Mouse (Mus musculus) urinary bladder, postnatal 4 days (tissue): ENCODE data around the gene Isca1.
"Not testable (repeated sequence)": the region's sequence is repeated elsewhere in the genome, so short reads cannot be mapped to it uniquely, and the experiment has no call there.

Source experiments
- DNase-seq, 2 experiments: peaks; one replicate each; pipeline ENCODE4 v3.0.0; 2021 to 2022; ENCODE audit warnings: low spot score in 2 of 2

Isca1 gene

GRCm38 (mm10) chr13:59769296-59770163 is at the start of gene Isca1:
Gene Isca1, minus strand, starts transcription at chr13:59769810.
- DNase-seq, result peak; percentile 99

- no peak for DNase-seq
Observed at GRCm38 (mm10) chr13:59817352-59817751, 47.7 kb upstream of the Isca1 start.

- DNase-seq, result no peak
Observed at GRCm38 (mm10) chr13:59814109-59814591, 44.5 kb upstream of the Isca1 start.

- no peak for DNase-seq
Observed at GRCm38 (mm10) chr13:59811581-59811980, 42.0 kb upstream of the Isca1 start.

GRCm38 (mm10) chr13:59801000-59801399 is 31.4 kb upstream of the Isca1 start:
- no peak for DNase-seq

GRCm38 (mm10) chr13:59800077-59800476 is 30.5 kb upstream of the Isca1 start:
- no peak for DNase-seq

- DNase-seq, result no peak
Observed at GRCm38 (mm10) chr13:59798306-59798705, 28.7 kb upstream of the Isca1 start.

GRCm38 (mm10) chr13:59796466-59796848 is 26.8 kb upstream of the Isca1 start:
- no peak for DNase-seq

- no peak for DNase-seq
Observed at GRCm38 (mm10) chr13:59795807-59796465, 26.3 kb upstream of the Isca1 start.

- no peak for DNase-seq
Observed at GRCm38 (mm10) chr13:59794786-59795185, 25.2 kb upstream of the Isca1 start.

- DNase-seq, result no peak
Observed at GRCm38 (mm10) chr13:59782145-59782544, 12.5 kb upstream of the Isca1 start, which contains the start of gene Gm49354. Gene Gm49354, minus strand, starts transcription at chr13:59782245.

GRCm38 (mm10) chr13:59779744-59780264 is 10.2 kb upstream of the Isca1 start:
- not testable (repeated sequence) for DNase-seq

GRCm38 (mm10) chr13:59779213-59779612 is 9.6 kb upstream of the Isca1 start:
- DNase-seq, result no peak

- no peak for DNase-seq
Observed at GRCm38 (mm10) chr13:59775168-59775567, 5.6 kb upstream of the Isca1 start.

GRCm38 (mm10) chr13:59771257-59771656 is 1.6 kb upstream of the Isca1 start:
- DNase-seq, result peak; percentile 58 to 69

GRCm38 (mm10) chr13:59770847-59771246 is 1.2 kb upstream of the Isca1 start:
- no peak for DNase-seq

- peak; percentile 78 to 82 for DNase-seq
Observed at GRCm38 (mm10) chr13:59770164-59770562, 553 bp upstream of the Isca1 start.

- no peak for DNase-seq
Observed at GRCm38 (mm10) chr13:59768531-59768930, 1.1 kb downstream of the Isca1 start.

- DNase-seq, result no peak
Observed at GRCm38 (mm10) chr13:59766786-59767515, 2.7 kb downstream of the Isca1 start.

GRCm38 (mm10) chr13:59762791-59763190 is 6.8 kb downstream of the Isca1 start:
- no peak for DNase-seq

- no peak for DNase-seq
Observed at GRCm38 (mm10) chr13:59756906-59757305, 12.7 kb downstream of the Isca1 start.

- no peak for DNase-seq
Observed at GRCm38 (mm10) chr13:59750310-59750709, 19.3 kb downstream of the Isca1 start.
